30 mouse cellular contexts compared by ENCODE assay signal in the genomic region with DNA sequence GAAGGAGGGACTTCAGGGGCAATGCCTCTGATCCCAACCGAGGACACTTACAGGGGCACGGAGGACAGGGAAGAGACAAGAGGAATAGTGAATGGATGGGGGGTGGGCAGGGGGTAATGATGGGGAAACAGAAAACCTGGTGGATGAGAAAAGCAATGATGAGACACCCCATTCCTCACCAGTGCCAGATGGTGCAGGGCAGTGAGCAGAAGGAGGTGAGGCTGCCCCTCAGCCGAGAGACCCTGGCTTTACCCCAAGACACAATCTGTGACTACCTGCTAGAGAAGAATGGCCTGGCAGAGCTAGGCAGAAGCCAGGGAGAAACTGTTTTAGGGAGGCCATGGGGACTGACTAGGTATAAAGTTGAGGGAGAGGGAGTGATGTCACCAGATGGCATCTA. TPM values are rescaled to one million over a fixed set of nuclear protein-coding genes. Genes with fewer than 3 reads are reported as not detected.
A peak's percentile ranks its signal among the peaks of the same experiment; 100 is the strongest.
DNase-seq lines count a peak whose midpoint lies in the region; ATAC-seq and TF ChIP-seq lines count a peak whose summit lies in the region.
"Had no signal": no experiment of that assay in that cellular context is flagged by ENCODE, and none has a peak within 500 bp of the region (broad histone marks: within the 10 kb centered on the region; RNA-seq: fewer than 3 reads in every experiment).

No protein-coding gene starts in this region.

- no peaks in the 10 kb centered on the region for H3K36me3 ChIP-seq in forebrain, embryonic 15.5 days
- no peaks in the 10 kb centered on the region for H3K36me3 ChIP-seq in forebrain, embryonic 11.5 days (ENCODE audit: control insufficient read depth, insufficient read depth, low read length)
- H3K36me3 ChIP-seq in midbrain, postnatal 0 days (ENCODE audit: insufficient read depth, low read length): no peaks in the 10 kb centered on the region
- no peaks in the 10 kb centered on the region for H3K36me3 ChIP-seq in midbrain, embryonic 14.5 days (ENCODE audit: control insufficient read depth, insufficient read depth, low read length)
- H3K36me3 ChIP-seq: G1E; heart, embryonic 12.5 days; limb, embryonic 13.5 days; liver, embryonic 12.5 days had no signal

- peaks cover 4% of the 10 kb centered on the region for H3K4me1 ChIP-seq in forebrain, embryonic 15.5 days
- H3K4me1 ChIP-seq in forebrain, embryonic 11.5 days (replicated peaks; ENCODE audit: control insufficient read depth, insufficient read depth, low read length): no peaks in the 10 kb centered on the region
- no peaks in the 10 kb centered on the region for H3K4me1 ChIP-seq in midbrain, postnatal 0 days (ENCODE audit: insufficient read depth, low read length)
- no peaks in the 10 kb centered on the region for H3K4me1 ChIP-seq in midbrain, embryonic 14.5 days (ENCODE audit: control insufficient read depth, insufficient read depth, low read length)
- H3K4me1 ChIP-seq: liver, embryonic 12.5 days had no signal

- H3K4me2 ChIP-seq in forebrain, embryonic 15.5 days (replicated peaks): no peak overlapping the region
- H3K4me2 ChIP-seq in forebrain, embryonic 11.5 days (ENCODE audit: low read depth, low read length, severe bottlenecking): no peak overlapping the region
- H3K4me2 ChIP-seq in midbrain, postnatal 0 days (ENCODE audit: low read depth, low read length, poor library complexity, severe bottlenecking): no peak overlapping the region
- no peak overlapping the region for H3K4me2 ChIP-seq in midbrain, embryonic 14.5 days (ENCODE audit: low read length)
- H3K4me2 ChIP-seq: heart, embryonic 12.5 days; limb, embryonic 13.5 days; liver, embryonic 12.5 days; midbrain, embryonic 11.5 days had no signal

- no peak overlapping the region for H3K9ac ChIP-seq in forebrain, embryonic 15.5 days (replicated peaks)
- no peak overlapping the region for H3K9ac ChIP-seq in forebrain, embryonic 11.5 days (ENCODE audit: low read length)
- no peak overlapping the region for H3K9ac ChIP-seq in midbrain, postnatal 0 days (replicated peaks; ENCODE audit: low read length, poor library complexity, severe bottlenecking)
- H3K9ac ChIP-seq in midbrain, embryonic 14.5 days (replicated peaks; ENCODE audit: low read length): no peak overlapping the region
- H3K9ac ChIP-seq: heart, embryonic 12.5 days; limb, embryonic 13.5 days; liver, embryonic 12.5 days had no signal

- no peak for DNase-seq in forebrain, embryonic 11.5 days (ENCODE audit: low spot score)
- DNase-seq in midbrain, postnatal 0 days (ENCODE audit: low spot score): peak; percentile 80
- no peak for DNase-seq in midbrain, embryonic 14.5 days
- DNase-seq in cerebellum, postnatal 10 days: peak; percentile 89 to 92
- no peak for DNase-seq in heart, adult 18-20 months
- DNase-seq in frontal cortex, postnatal 14 days (ENCODE audit: low spot score in 2 of 2): no peak
- DNase-seq: adrenal gland, postnatal 36 days; B cell, adult 2 months; embryo, embryonic 11 days; gastrocnemius, postnatal 14 days; heart, adult 11 months; heart, postnatal 10 days; kidney, postnatal 25 days; lung, adult 18-20 months; lung, postnatal 10 days; retina, postnatal 1 day; thymus, postnatal 14 days had no signal

- TF ChIP-seq CTCF in midbrain, postnatal 0 days (IDR thresholded peaks at IDR 0.05): no peak

- ATAC-seq in forebrain, embryonic 15.5 days (replicated peaks): peak; percentile 35; the same call in 1 of the 2 replicates
- no peak for ATAC-seq in forebrain, embryonic 11.5 days (replicated peaks; ENCODE audit: low FRiP score)
- ATAC-seq in midbrain, postnatal 0 days (ENCODE audit: low FRiP score): no peak; the same call in 1 of the 2 replicates
- ATAC-seq in midbrain, embryonic 14.5 days (ENCODE audit: low FRiP score, low TSS enrichment): no peak
- ATAC-seq: intestine, postnatal 0 days; liver, embryonic 12.5 days; Patski had no signal

- H3K9me3 ChIP-seq in forebrain, embryonic 15.5 days: no peaks in the 10 kb centered on the region
- no peaks in the 10 kb centered on the region for H3K9me3 ChIP-seq in forebrain, embryonic 11.5 days (ENCODE audit: control insufficient read depth, low read length)
- no peaks in the 10 kb centered on the region for H3K9me3 ChIP-seq in midbrain, postnatal 0 days (ENCODE audit: low read length)
- no peaks in the 10 kb centered on the region for H3K9me3 ChIP-seq in midbrain, embryonic 14.5 days (ENCODE audit: control insufficient read depth, low read length)
- H3K9me3 ChIP-seq: G1E; limb, embryonic 13.5 days; liver, embryonic 12.5 days had no signal

- WGBS in forebrain, embryonic 15.5 days: 59% methylated on average over 3 of the region's 3 CpGs
- WGBS in forebrain, embryonic 11.5 days: 88% methylated on average over 3 of the region's 3 CpGs
- 74% methylated on average over 3 of the region's 3 CpGs for WGBS in midbrain, postnatal 0 days
- 75% methylated on average over 3 of the region's 3 CpGs for WGBS in midbrain, embryonic 14.5 days

- H3K27me3 ChIP-seq in forebrain, embryonic 15.5 days: no peaks in the 10 kb centered on the region
- no peaks in the 10 kb centered on the region for H3K27me3 ChIP-seq in forebrain, embryonic 11.5 days (ENCODE audit: control insufficient read depth, insufficient read depth, low read length)
- no peaks in the 10 kb centered on the region for H3K27me3 ChIP-seq in midbrain, postnatal 0 days (ENCODE audit: insufficient read depth, low read length)
- H3K27me3 ChIP-seq in midbrain, embryonic 14.5 days (ENCODE audit: control insufficient read depth, insufficient read depth, low read length): no peaks in the 10 kb centered on the region
- H3K27me3 ChIP-seq: limb, embryonic 13.5 days; Patski had no signal

- no peak overlapping the region for H3K4me3 ChIP-seq in forebrain, embryonic 15.5 days
- no peak overlapping the region for H3K4me3 ChIP-seq in forebrain, embryonic 11.5 days (ENCODE audit: low read depth, low read length)
- H3K4me3 ChIP-seq in midbrain, postnatal 0 days (ENCODE audit: low read depth, low read length): no peak overlapping the region
- no peak overlapping the region for H3K4me3 ChIP-seq in midbrain, embryonic 14.5 days (replicated peaks; ENCODE audit: low read depth, low read length)
- H3K4me3 ChIP-seq: heart, embryonic 12.5 days; layer of hippocampus, adult 2 months; limb, embryonic 13.5 days; liver, embryonic 12.5 days had no signal

- no peak overlapping the region for H3K27ac ChIP-seq in forebrain, embryonic 15.5 days (replicated peaks)
- no peak overlapping the region for H3K27ac ChIP-seq in forebrain, embryonic 11.5 days (ENCODE audit: low read depth, low read length)
- H3K27ac ChIP-seq in midbrain, postnatal 0 days (ENCODE audit: low read depth, low read length): no peak overlapping the region
- no peak overlapping the region for H3K27ac ChIP-seq in midbrain, embryonic 14.5 days (replicated peaks; ENCODE audit: low read depth, low read length)
- H3K27ac ChIP-seq: layer of hippocampus, adult 2 months; limb, embryonic 13.5 days; liver, embryonic 12.5 days had no signal

RNA-seq across cellular contexts. Expression of gene Chrdl2, which starts 30.5 kb away (rescaled TPM):
- polyA plus RNA-seq in forebrain, embryonic 15.5 days (2015; fragmentation: Nextera tagmentation; extraction: Ambion mirVana): not detected in 2 replicates
- polyA plus RNA-seq in forebrain, embryonic 11.5 days (2014; fragmentation: Nextera tagmentation; extraction: Ambion mirVana): 0.25 and 0.47 TPM in 2 replicates
- total RNA-seq in midbrain, postnatal 0 days (2014; rRNA removed): 1.7 TPM in 1 of 2 replicates, not detected in the other
- 0.21 and 0.23 TPM in 2 replicates for polyA plus RNA-seq in midbrain, postnatal 0 days (2015; fragmentation: Nextera tagmentation; extraction: Ambion mirVana)
- not detected in 2 replicates for polyA plus RNA-seq in midbrain, embryonic 14.5 days (2014; fragmentation: Nextera tagmentation; extraction: Ambion mirVana)
- total RNA-seq in heart, adult 18-20 months (2021): not detected
- total RNA-seq: adrenal gland, adult 18-20 months; adrenal gland, postnatal 36 days; CH12.LX; heart, postnatal 10 days; megakaryocyte progenitor cell, adult 5-6 weeks; monocyte, adult 5-6 weeks had no signal
- polyA plus RNA-seq: G1E; midbrain, embryonic 11.5 days had no signal

RNA-seq across cellular contexts. Expression of gene Rnf169, which starts 56.2 kb away (rescaled TPM):
- polyA plus RNA-seq in forebrain, embryonic 15.5 days (2015; fragmentation: Nextera tagmentation; extraction: Ambion mirVana): 5.1 TPM in 2 replicates
- 7.8 and 7.9 TPM in 2 replicates for polyA plus RNA-seq in forebrain, embryonic 11.5 days (2014; fragmentation: Nextera tagmentation; extraction: Ambion mirVana)
- total RNA-seq in midbrain, postnatal 0 days (2014; rRNA removed): 17.1 and 18.8 TPM in 2 replicates
- 3.1 and 3.6 TPM in 2 replicates for polyA plus RNA-seq in midbrain, postnatal 0 days (2015; fragmentation: Nextera tagmentation; extraction: Ambion mirVana)
- 6.4 and 6.7 TPM in 2 replicates for polyA plus RNA-seq in midbrain, embryonic 14.5 days (2014; fragmentation: Nextera tagmentation; extraction: Ambion mirVana)
- 10 to 100 TPM; 10.6 to 11.3 TPM for total RNA-seq in heart, adult 18-20 months (2021)

Comparison
In these comparisons a context has a peak if more than half of its experiments do, and no peak if none do; other contexts are left out.
1. DNase-seq: peak in midbrain, postnatal 0 days (single experiment) and cerebellum, postnatal 10 days (2 of 2); none in forebrain, embryonic 11.5 days (single experiment), midbrain, embryonic 14.5 days (single experiment), heart, adult 18-20 months (0 of 2) and frontal cortex, postnatal 14 days (0 of 2).